Mouse (Mus musculus) layer of hippocampus, postnatal 36 days (tissue): ENCODE measurements at regions not wholly inside any gene's neighbourhood (a gene's known extent, or its start where the extent isn't known, plus 50 kb on each side); places are given as distances from the start of the nearest gene placed in this dataset.

Experiments
- DNase-seq, 2 experiments: peaks; one replicate each; pipeline ENCODE4 v3.0.0; 2022

DNA sequence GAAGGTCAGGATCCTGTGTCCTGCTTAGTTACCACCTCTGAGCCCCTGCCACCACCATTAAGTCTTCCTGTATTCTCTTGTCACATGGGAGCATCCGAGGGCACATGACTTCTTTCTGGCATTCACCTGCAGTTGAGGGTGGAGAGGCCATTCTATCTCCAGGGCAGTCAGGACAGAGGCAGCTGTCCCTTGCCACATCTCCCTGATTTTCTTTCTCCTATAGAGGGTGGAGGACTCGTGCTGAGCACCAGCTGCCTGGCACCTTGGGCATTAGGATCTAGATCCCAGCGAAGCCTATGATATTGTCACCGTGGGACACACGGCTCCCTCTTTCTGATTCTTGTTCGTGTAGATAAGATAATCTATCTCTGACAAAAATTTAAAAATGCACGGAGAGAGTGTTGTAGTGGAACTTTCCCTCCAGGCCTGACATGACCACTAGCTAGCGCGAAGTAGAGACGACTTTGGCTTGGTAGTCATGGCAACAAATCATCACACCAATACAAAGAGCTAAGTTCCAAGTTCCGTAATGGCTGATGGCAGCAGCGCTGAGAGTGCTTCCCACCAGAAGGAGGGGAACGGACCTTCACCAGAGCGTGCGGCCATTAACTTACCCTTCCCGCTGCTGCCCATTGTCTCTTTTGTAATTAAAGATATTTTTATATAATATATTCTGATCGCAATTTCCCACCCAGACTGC is 137.7 kb downstream of the Ipmk start:
- peak in 1 of 2 experiments; percentile 20 for DNase-seq

DNA sequence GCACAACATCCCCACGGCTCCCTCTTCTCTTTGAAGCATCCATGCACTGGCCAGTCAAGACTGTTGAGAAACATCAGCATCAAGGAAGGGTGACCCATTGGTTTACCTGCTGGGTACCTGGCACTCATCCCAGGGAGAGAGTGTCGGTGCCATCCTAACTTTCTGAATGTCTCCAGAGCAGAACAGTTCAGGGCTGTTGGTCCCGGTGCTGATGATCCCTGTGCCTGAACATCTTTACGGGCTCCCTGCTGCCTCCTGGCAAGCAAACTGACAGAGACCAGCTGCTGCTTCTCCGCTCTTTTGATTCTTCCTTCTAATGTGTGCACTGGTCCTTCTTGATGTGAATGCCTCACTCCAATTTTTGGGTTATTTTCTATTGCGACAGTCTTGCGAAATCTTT is 142.2 kb downstream of the Ipmk start:
- DNase-seq: no peak

DNA sequence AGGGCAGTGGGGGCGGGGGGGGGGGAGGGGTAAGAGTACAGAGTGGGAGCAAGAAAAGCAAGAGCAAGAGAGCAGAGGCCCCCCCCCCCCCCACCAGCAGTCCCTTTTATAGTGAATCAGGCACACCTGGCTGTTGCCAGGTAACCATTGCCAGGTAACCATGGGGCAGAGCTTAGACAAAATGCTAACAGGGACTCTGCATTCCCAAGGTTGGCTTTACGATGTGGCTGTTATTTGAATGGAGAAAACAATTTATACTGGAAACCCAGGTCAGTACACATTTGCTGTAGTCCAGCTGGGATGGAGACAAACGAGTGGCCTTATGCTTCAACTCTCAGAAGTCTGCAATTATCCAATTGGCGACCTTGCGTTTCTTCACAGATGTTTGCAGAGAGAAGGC is 154.5 kb downstream of the Ipmk start:
- DNase-seq: no peak

GRCm38 (mm10) chr10:71504219-71504618 is 156.7 kb downstream of the Ipmk start:
- no peak for DNase-seq

DNA sequence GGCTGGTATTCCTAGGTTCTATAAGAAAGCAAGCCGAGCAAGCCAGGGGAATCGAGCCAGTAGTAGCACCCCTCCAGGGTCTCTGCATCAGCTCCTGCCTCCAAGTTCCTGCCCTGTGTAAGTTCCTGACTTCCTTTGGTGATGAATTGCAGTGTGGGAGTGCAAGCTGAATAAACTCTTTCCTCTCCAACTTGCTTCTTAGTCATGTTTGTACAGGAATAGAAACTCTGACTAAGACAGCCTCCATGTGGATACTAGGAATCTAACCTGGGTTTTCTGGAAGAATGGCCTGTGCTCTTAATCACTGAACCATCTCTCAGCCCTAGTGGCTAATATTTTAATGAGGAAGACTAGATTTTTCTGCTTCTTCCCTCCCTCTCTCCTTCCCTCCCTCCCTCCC is 177.7 kb downstream of the Ipmk start:
- no peak for DNase-seq

GRCm38 (mm10) chr10:71533759-71534158 is 186.2 kb downstream of the Ipmk start:
- DNase-seq: no peak

- no peak for DNase-seq
These were observed 197.9 kb downstream of the Ipmk start for GRCm38 (mm10) chr10:71545489-71545888.

- DNase-seq: no peak
These were observed 198.9 kb downstream of the Ipmk start for GRCm38 (mm10) chr10:71546507-71546906.

GRCm38 (mm10) chr10:71583716-71584115 is 236.2 kb downstream of the Ipmk start:
- no peak for DNase-seq

DNA sequence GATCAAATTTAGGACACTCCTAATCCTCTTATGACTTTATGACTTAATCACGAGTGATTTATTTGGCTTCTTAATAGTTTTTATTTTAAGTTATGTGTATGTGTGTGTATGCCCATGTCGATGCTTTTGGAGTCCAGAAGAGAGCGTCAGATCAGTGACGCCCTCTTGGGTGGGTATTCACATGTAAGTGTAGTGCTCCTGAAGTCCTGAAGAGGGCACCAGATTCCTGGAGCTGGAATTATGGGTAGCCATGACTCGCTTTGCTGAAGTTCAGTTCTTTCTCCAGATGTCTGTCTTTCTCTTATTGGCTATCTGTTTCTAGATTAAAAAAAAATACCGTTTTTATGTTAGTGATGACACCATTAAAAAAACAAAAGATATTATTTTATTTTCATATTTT is 251.0 kb downstream of the Ipmk start:
- no peak for DNase-seq

GRCm38 (mm10) chr10:71613736-71614135 is 266.2 kb downstream of the Ipmk start:
- DNase-seq: no peak

DNA sequence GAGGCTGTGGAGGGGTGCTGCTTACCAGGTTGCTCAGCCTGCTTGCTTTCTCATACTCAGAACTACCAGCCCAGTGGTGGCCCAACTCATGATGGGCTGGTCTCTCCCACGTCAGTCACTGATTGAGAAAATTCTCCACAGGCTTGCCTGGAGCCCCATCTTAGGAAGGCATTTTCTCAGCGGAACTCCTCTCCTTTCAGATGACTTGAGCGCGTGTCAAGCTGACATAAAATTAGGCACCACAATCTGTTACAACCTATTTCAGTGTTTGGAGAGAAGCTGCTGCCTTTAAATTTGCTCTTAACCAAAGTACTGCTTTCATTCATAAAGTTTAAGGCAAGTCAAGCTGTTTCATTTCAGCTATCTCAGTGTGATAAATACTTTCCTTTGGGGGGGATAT is 269.6 kb downstream of the Ipmk start:
- DNase-seq: peak in 1 of 2 experiments; percentile 11

DNA sequence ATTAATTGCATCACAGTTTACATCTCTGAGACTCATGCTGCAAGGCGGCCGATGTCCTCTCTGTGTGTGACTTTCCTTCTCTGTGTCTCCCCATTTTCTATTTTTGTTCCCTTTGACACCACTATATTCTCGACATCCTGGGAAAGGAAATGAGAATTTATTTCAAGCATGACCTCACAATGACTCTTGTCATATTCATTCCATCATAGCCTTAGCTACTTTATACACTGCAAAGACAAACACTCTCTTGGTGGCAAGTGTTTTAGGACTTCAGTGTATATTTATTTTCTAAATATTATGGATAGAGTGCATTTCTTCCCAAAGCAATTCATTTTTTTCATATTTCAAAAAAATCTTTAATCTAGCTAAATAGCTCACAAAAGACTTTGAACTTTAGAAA is 298.5 kb downstream of the Ipmk start:
- DNase-seq: no peak

GRCm38 (mm10) chr10:71657525-71657924 is 310.0 kb downstream of the Ipmk start:
- no peak for DNase-seq

DNA sequence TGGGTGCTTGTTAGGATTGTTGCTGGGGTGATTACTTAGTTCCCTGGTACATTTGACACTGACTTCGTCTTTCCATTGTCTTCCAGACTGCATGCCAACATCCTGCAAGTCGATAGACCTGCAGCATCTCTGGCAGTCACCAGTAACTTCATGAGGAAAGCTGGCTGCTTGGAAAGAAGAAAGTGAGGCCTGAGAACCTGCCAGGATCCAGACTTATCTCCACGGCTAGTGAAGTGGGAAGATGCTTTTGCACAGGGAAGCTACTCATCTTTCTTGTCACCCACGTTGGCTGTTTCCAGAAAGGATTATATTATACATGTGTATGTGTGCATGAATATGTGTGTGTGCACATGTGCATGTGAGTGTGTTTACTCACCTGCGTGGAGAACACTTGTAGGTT is 316.0 kb downstream of the Ipmk start:
- DNase-seq: no peak

DNA sequence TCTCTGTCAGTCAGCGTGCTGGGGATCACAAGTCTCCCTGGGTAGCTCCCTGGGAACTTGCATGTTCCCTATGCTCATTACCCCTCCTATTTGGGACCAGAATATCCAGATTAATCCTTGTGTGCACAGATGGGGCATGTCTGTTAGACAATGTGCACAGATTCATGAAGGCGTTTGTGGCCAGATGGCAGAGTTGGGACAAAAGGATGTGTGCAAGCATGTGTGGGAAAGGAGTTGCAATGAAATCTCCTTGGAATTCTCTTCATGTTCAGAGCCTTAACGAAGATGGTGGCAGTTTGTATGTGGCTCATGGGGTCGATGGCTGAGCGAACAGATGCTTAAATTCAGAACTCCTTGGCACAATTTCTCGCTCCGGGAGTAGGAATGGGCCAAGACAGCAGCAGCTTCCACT is 319.6 kb downstream of the Ipmk start:
- DNase-seq: peak; percentile 82 to 85

DNA sequence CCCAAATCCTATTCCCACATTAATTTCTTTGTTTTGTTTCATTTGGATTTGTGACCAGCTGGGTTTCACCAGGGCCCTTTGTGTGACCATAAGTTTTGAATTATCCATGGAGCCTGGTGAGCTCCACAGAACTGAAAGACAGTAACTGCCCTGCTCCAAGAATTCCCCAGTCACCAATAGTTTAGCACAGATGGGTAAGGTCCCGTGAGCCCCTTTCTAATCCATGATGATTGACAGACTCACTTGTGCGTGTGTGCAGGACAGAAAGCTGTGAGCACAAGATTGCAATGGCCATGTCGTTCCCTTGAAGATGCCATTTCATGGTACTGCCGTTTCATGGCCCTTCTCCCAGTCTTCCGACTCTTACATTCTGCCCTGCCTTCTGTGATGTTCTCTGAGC is 331.7 kb downstream of the Ipmk start:
- DNase-seq: no peak

- no peak for DNase-seq
These were observed 365.9 kb downstream of the Ipmk start for GRCm38 (mm10) chr10:71713456-71713855.

DNA sequence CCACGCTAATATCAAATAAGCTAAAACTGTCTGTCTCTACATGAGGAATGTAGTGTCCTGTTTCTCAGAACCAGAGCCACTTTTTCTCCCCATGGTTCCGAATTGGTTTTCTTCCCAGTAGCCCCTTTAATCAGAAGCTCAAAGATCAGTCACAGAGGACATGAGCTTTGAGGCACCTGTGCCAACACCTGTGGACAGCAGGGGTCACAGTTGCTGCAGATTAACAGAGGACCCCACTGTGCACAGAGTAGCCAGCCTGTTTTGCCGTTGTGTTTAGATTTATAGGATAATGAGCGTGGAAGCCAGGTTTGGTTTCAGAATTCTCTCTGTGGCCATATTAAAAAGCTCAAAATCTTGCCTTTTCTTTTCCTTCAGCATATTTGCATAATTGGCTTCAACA is 380.2 kb downstream of the Ipmk start:
- no peak for DNase-seq

GRCm38 (mm10) chr10:71733821-71734220 is 386.3 kb downstream of the Ipmk start:
- no peak for DNase-seq

- DNase-seq: no peak
These were observed 386.9 kb downstream of the Ipmk start for GRCm38 (mm10) chr10:71734481-71734880.

GRCm38 (mm10) chr10:71738280-71738679 is 390.7 kb downstream of the Ipmk start:
- no peak for DNase-seq

DNA sequence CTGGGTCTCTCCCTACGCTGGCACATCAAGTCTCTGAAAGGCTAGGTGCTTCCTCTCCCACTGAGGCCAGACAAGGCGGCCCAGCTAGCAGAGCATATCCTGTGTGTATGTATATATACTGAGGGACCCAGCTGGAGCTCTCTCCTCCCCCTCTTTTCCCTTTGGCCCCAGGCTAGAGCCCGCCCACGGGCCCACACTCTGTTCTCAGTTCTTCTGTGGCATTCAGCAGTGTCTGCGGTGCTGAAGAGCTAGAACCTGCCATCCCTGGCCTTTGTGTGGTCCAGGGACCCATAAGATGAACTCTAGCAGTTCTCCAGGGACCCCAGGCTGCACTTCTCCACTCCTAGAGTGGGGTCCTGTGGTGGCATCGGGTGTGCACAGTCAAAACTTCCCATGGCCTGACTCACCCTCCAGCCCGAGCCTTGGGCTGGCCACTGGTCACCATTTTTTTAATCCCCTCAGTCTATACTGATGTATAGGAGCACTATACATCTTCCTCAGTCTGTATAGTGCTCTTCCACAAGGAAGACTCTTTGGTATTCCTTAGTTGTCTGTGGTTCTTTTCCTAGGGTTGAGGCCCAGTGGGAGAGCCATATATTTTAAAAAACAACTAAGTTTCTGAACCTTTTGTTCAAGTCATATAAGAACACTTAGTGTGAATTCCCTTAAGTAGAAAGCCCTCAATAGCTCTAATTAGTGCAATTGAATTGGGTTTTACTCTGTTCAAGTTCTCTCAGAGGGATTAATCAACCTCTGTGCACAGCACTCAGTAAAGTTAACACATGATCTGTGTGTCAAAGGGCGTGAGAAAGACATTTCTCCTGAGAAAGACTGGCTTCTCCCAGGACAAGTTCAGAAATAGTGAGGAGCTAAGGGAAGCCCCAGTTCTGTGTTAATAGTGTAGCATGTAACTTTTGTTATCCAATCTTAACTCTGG is 401.3 kb downstream of the Ipmk start:
- no peak for DNase-seq

DNA sequence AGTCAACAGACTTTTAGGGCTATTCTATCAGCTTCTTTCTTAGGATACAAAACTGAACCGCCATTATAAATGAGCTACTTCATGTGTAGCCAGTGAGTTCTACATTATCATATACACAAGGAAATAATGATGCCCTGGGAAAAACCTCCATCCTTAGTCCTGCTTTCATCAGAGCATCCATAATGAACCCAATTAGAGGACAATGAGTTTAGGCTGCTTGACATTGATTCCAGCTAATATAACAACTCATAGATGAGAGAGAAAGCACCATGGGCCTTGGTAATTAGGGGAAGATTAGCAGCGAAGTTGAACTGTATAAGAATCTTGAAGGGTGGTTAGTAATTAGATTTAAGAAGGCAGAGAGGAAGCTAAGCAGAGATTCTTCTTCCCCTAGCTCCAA is 405.7 kb downstream of the Ipmk start:
- no peak for DNase-seq
